Comparison of ENCODE assay signal across 17 mouse cellular contexts in genomic region chr4:116725444-116725843, GRCm38 (mm10).
"Had no signal": no experiment of that assay in that cellular context is flagged by ENCODE, and none has a peak within 500 bp of the region (broad histone marks: within the 10 kb centered on the region; RNA-seq: fewer than 3 reads in every experiment).

No protein-coding gene starts in this region.

- H3K27ac ChIP-seq: limb, embryonic 12.5 days; limb, embryonic 15.5 days; liver, embryonic 14.5 days; macrophage; midbrain, embryonic 10.5 days; midbrain, embryonic 13.5 days; neural tube, embryonic 13.5 days had no signal

- H3K36me3 ChIP-seq: limb, embryonic 12.5 days; limb, embryonic 15.5 days; midbrain, embryonic 10.5 days; midbrain, embryonic 13.5 days; neural tube, embryonic 13.5 days had no signal

- H3K4me3 ChIP-seq: limb, embryonic 12.5 days; limb, embryonic 15.5 days; megakaryocyte, embryonic 14.5 days; midbrain, embryonic 10.5 days; midbrain, embryonic 13.5 days; neural tube, embryonic 13.5 days had no signal

- H3K9me3 ChIP-seq: limb, embryonic 12.5 days; limb, embryonic 15.5 days; megakaryocyte, embryonic 14.5 days; midbrain, embryonic 10.5 days; midbrain, embryonic 13.5 days; neural tube, embryonic 13.5 days had no signal

- ATAC-seq: liver, postnatal 0 days; lung, postnatal 0 days; midbrain, embryonic 13.5 days; midbrain, embryonic 16.5 days had no signal

- H3K27me3 ChIP-seq: limb, embryonic 12.5 days; limb, embryonic 15.5 days had no signal

- DNase-seq: kidney, postnatal 14 days; kidney, postnatal 4 days; left cerebral cortex, postnatal 4 days; liver, postnatal 0 days; lung, embryonic 14.5 days; thymus, adult 18-20 months; thymus, postnatal 36 days had no signal

- H3K9ac ChIP-seq: limb, embryonic 12.5 days; limb, embryonic 15.5 days; liver, embryonic 14.5 days; liver, postnatal 0 days; lung, embryonic 14.5 days; midbrain, embryonic 13.5 days; neural tube, embryonic 13.5 days had no signal
